In genomic region chr19:56664944-56665663, GRCm38 (mm10) we compare ENCODE assay signal across 14 mouse cellular contexts. TPM values are rescaled to one million over a fixed set of nuclear protein-coding genes. Genes with fewer than 3 reads are reported as not detected.
DNase-seq lines count a peak whose midpoint lies in the region; ATAC-seq lines count a peak whose summit lies in the region.
"Had no signal": no experiment of that assay in that cellular context is flagged by ENCODE, and none has a peak within 500 bp of the region (broad histone marks: within the 10 kb centered on the region; RNA-seq: fewer than 3 reads in every experiment).

No protein-coding gene starts in this region.

- no peak overlapping the region for H3K4me3 ChIP-seq in hindbrain, embryonic 15.5 days
- H3K4me3 ChIP-seq in hindbrain, embryonic 14.5 days (replicated peaks; ENCODE audit: low read length): no peak overlapping the region
- no peak overlapping the region for H3K4me3 ChIP-seq in embryonic facial prominence, embryonic 10.5 days
- H3K4me3 ChIP-seq: embryonic facial prominence, embryonic 13.5 days; forebrain, embryonic 12.5 days had no signal

- peak overlapping the region; percentile 62; the same call in 1 of the 2 replicates for H3K27ac ChIP-seq in hindbrain, embryonic 15.5 days (replicated peaks)
- no peak overlapping the region for H3K27ac ChIP-seq in hindbrain, embryonic 14.5 days
- H3K27ac ChIP-seq in embryonic facial prominence, embryonic 10.5 days (replicated peaks): no peak overlapping the region
- H3K27ac ChIP-seq: embryonic facial prominence, embryonic 13.5 days; kidney, postnatal 0 days had no signal

- 0 out of 2 replicates have a peak, but pooled peaks have one; percentile 13 for ATAC-seq in hindbrain, embryonic 15.5 days (ENCODE audit: low FRiP score, low read depth)
- ATAC-seq in hindbrain, embryonic 14.5 days (ENCODE audit: low FRiP score): no peak
- ATAC-seq: intestine, embryonic 16.5 days had no signal

- peaks cover 8% of the 10 kb centered on the region; the same call in 1 of the 2 replicates for H3K4me1 ChIP-seq in hindbrain, embryonic 15.5 days (replicated peaks)
- H3K4me1 ChIP-seq in hindbrain, embryonic 14.5 days (replicated peaks; ENCODE audit: control insufficient read depth, insufficient read depth, low read length): no peaks in the 10 kb centered on the region; the same call in 1 of the 2 replicates
- peaks cover 39% of the 10 kb centered on the region for H3K4me1 ChIP-seq in embryonic facial prominence, embryonic 10.5 days

- no peaks in the 10 kb centered on the region for H3K9me3 ChIP-seq in hindbrain, embryonic 15.5 days
- H3K9me3 ChIP-seq in hindbrain, embryonic 14.5 days (ENCODE audit: control insufficient read depth, low read length): no peaks in the 10 kb centered on the region
- no peaks in the 10 kb centered on the region; the same call in 1 of the 2 replicates for H3K9me3 ChIP-seq in embryonic facial prominence, embryonic 10.5 days
- H3K9me3 ChIP-seq: embryonic facial prominence, embryonic 13.5 days; forebrain, embryonic 12.5 days had no signal

- 66% methylated on average over 7 of the region's 7 CpGs for WGBS in hindbrain, embryonic 15.5 days
- WGBS in hindbrain, embryonic 14.5 days: 67% methylated on average over 7 of the region's 7 CpGs
- 63% methylated on average over 7 of the region's 7 CpGs for WGBS in embryonic facial prominence, embryonic 10.5 days

- peak; percentile 32 for DNase-seq in adrenal gland, adult 2 months
- DNase-seq in adrenal gland, postnatal 10 days: no peak
- DNase-seq in hindbrain, embryonic 14.5 days (ENCODE audit: low spot score): no peak
- peak; percentile 62 for DNase-seq in 3T3-L1 (ENCODE audit: low read depth, low spot score)
- DNase-seq in lung, postnatal 10 days: peak; percentile 38
- no peak for DNase-seq in embryonic facial prominence, embryonic 10.5 days (ENCODE audit: low spot score)
- no peak for DNase-seq in urinary bladder, postnatal 36 days (ENCODE audit: low spot score in 2 of 2)
- DNase-seq: cerebellum, postnatal 25 days had no signal

- H3K27me3 ChIP-seq in hindbrain, embryonic 15.5 days: no peaks in the 10 kb centered on the region
- H3K27me3 ChIP-seq in hindbrain, embryonic 14.5 days (ENCODE audit: control insufficient read depth, insufficient read depth, low read length): no peaks in the 10 kb centered on the region
- peaks cover 6% of the 10 kb centered on the region; the same call in 1 of the 2 replicates for H3K27me3 ChIP-seq in embryonic facial prominence, embryonic 10.5 days (replicated peaks; ENCODE audit: low read depth, poor library complexity, severe bottlenecking)
- H3K27me3 ChIP-seq: embryonic facial prominence, embryonic 13.5 days; forebrain, embryonic 12.5 days had no signal

- no peaks in the 10 kb centered on the region for H3K36me3 ChIP-seq in hindbrain, embryonic 15.5 days
- H3K36me3 ChIP-seq in hindbrain, embryonic 14.5 days (replicated peaks; ENCODE audit: control insufficient read depth, insufficient read depth): no peaks in the 10 kb centered on the region
- no peaks in the 10 kb centered on the region for H3K36me3 ChIP-seq in embryonic facial prominence, embryonic 10.5 days (replicated peaks)
- H3K36me3 ChIP-seq: embryonic facial prominence, embryonic 13.5 days; forebrain, embryonic 12.5 days had no signal

- no peak overlapping the region for H3K9ac ChIP-seq in hindbrain, embryonic 15.5 days
- H3K9ac ChIP-seq in hindbrain, embryonic 14.5 days: no peak overlapping the region
- H3K9ac ChIP-seq: embryonic facial prominence, embryonic 13.5 days; forebrain, embryonic 12.5 days had no signal

- H3K4me2 ChIP-seq in hindbrain, embryonic 15.5 days: no peak overlapping the region
- no peak overlapping the region for H3K4me2 ChIP-seq in hindbrain, embryonic 14.5 days (replicated peaks)
- H3K4me2 ChIP-seq: embryonic facial prominence, embryonic 13.5 days; forebrain, embryonic 12.5 days; liver, embryonic 11.5 days had no signal

RNA-seq across cellular contexts. Expression of gene Adrb1, which starts 56.9 kb away (rescaled TPM):
- 1 to 10 TPM; 2.1 to 7.5 TPM for total RNA-seq in adrenal gland, adult 2 months (2021)
- 9.5 and 13.9 TPM in 2 replicates for polyA plus RNA-seq in adrenal gland, adult 2 months (2012; rRNA removed)
- 1 to 10 TPM; 7.2 to 7.4 TPM for total RNA-seq in adrenal gland, postnatal 10 days (2021)
- 0.93 and 1.1 TPM in 2 replicates for polyA plus RNA-seq in hindbrain, embryonic 15.5 days (2015; fragmentation: Nextera tagmentation; extraction: Ambion mirVana)
- 1.4 and 1.8 TPM in 2 replicates for polyA plus RNA-seq in hindbrain, embryonic 14.5 days (2014; fragmentation: Nextera tagmentation; extraction: Ambion mirVana)
- 0.24 and 0.26 TPM in 2 replicates for polyA plus RNA-seq in embryonic facial prominence, embryonic 10.5 days (2016; fragmentation: Nextera tagmentation; extraction: Ambion mirVana)

Comparison
In these comparisons a context has a peak if more than half of its experiments do, and no peak if none do; other contexts are left out.
1. DNase-seq: peak in adrenal gland, adult 2 months (single experiment), 3T3-L1 (single experiment) and lung, postnatal 10 days (single experiment); none in adrenal gland, postnatal 10 days (single experiment), hindbrain, embryonic 14.5 days (single experiment), embryonic facial prominence, embryonic 10.5 days (single experiment) and urinary bladder, postnatal 36 days (0 of 2).